Mouse (Mus musculus) liver, adult 2 months (tissue): ENCODE data around the gene Gorasp1. TPM values are rescaled to one million over a fixed set of nuclear protein-coding genes. Genes with fewer than 3 reads are reported as not detected.

Source experiments
- DNase-seq: peaks from one replicate; pipeline ENCODE4 v3.0.0-alpha.2; 2011; ENCODE audit warnings: low read depth, low spot score; ENCODE audit errors: extremely low read depth
- H3K27ac ChIP-seq: fragments of 200-500 bp; replicated peaks from 2 replicates; pipeline ENCODE4 v1.5.1; 2012; ENCODE audit warnings: low read depth, mild to moderate bottlenecking, control low read depth, inconsistent platforms, low read length; ENCODE audit not compliant: insufficient read depth
- H3K27me3 ChIP-seq: fragments of 200-500 bp; 2 replicates; pipeline ENCODE4 v1.6.1; 2012; ENCODE audit warnings: mild to moderate bottlenecking, moderate library complexity, low read length, inconsistent platforms; ENCODE audit not compliant: control insufficient read depth, insufficient read depth
- H3K36me3 ChIP-seq: fragments of 200-500 bp; 2 replicates; pipeline ENCODE4 v1.6.1; 2012; ENCODE audit warnings: low read length, inconsistent platforms; ENCODE audit not compliant: control insufficient read depth, insufficient read depth
- H3K4me1 ChIP-seq: fragments of 200-500 bp; 2 replicates; pipeline ENCODE4 v1.6.1; 2011; ENCODE audit warnings: low read length; ENCODE audit not compliant: control insufficient read depth, insufficient read depth
- H3K4me3 ChIP-seq: fragments of 200-500 bp; 2 replicates; pipeline ENCODE4 v1.5.1; 2011; ENCODE audit warnings: low read depth, mild to moderate bottlenecking, control low read depth, low read length, moderate library complexity; ENCODE audit not compliant: insufficient read depth
- H3K79me2 ChIP-seq: fragments of 200-500 bp; 2 replicates; pipeline ENCODE4 v1.6.1; 2012; ENCODE audit warnings: inconsistent platforms, mild to moderate bottlenecking, low read length, moderate library complexity; ENCODE audit not compliant: control insufficient read depth, insufficient read depth
- H3K9ac ChIP-seq: fragments of 200-500 bp; 2 replicates; pipeline ENCODE4 v1.6.1; 2012; ENCODE audit warnings: low read depth, mild to moderate bottlenecking, control low read depth, inconsistent platforms, low read length
- CTCF ChIP-seq: fragments of 200-500 bp; IDR thresholded peaks from 2 replicates; pipeline ENCODE4 v1.5.1; 2011; ENCODE audit warnings: low read depth, low read length, control low read depth
- POLR2A ChIP-seq: fragments of 200-500 bp; IDR thresholded peaks from 2 replicates; pipeline ENCODE4 v1.6.1; 2011; ENCODE audit warnings: low read length, control low read depth; ENCODE audit not compliant: insufficient read depth; ENCODE audit errors: extremely low read depth
- WGBS: fragments of 180-500 bp; shearing (Covaris S2); methylation state at CpG from one replicate; pipeline ENCODE4 v1.1.7; 2018; 5-methylcytosine and 5-hydroxymethylcytosine counted together
- polyA plus RNA-seq: library from polyadenylated mRNA; depleted of rRNA; stranded (reverse); fragments of >200 nt; gene quantifications from 2 replicates; pipeline ENCODE4 v1.2.3, GENCODE M21; 2012
- total RNA-seq: library from RNA; depleted of rRNA; stranded (reverse); fragments of >200 nt; gene quantifications from 2 replicates; pipeline ENCODE4 v1.2.3, GENCODE M21; 2014

Gene Gorasp1
- total and polyA plus RNA-seq, 2 experiments = 10.9 to 18.1 TPM

DNA sequence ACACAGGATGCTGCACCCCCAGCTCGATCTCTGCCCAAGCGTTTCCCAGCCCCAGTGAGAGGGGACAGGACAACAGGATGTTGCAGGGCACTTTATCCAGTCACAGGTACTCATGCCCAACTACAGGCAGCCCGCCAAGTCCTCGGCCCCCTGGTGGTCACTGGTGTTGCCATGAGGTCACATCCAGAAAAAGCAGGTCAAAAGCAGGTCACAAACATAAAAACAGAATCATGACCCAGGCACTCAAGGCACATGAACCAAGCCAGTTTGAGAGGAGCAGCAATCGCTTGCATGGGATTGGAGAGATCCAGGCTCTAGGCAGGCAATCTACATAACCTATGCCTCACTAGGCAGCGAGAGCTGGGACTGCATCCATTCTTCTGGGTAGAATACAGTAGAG, 32.9 kb upstream of the Gorasp1 start:
- H3K27me3 ChIP-seq = no peaks in the 10 kb centered on the region
- TF ChIP-seq POLR2A = no peak
- TF ChIP-seq CTCF = peak; percentile 69
- WGBS = 10% methylated on average over 6 of the region's 6 CpGs
- no peaks in the 10 kb centered on the region; the same call in 1 of the 2 replicates for H3K79me2 ChIP-seq
- no peak overlapping the region for H3K4me3 ChIP-seq
- no peak overlapping the region for H3K27ac ChIP-seq
- no peak overlapping the region for H3K9ac ChIP-seq
- peak; percentile 60 for DNase-seq
- H3K36me3 ChIP-seq = peaks cover 21% of the 10 kb centered on the region
- H3K4me1 ChIP-seq = peaks cover 10% of the 10 kb centered on the region

- Histone ChIP-seq H3K79me2 (no peaks in the 10 kb centered on the region; the same call in 1 of the 2 replicates), H3K9ac (no peak overlapping the region), H3K27ac (no peak overlapping the region), H3K4me3 (no peak overlapping the region), H3K4me1 (peaks cover 10% of the 10 kb centered on the region), H3K36me3 (peaks cover 18% of the 10 kb centered on the region), H3K27me3 (no peaks in the 10 kb centered on the region)
- TF ChIP-seq POLR2A (no peak), CTCF (no peak)
- DNase-seq = peak; percentile 18
- 33% methylated on average over 7 of the region's 7 CpGs for WGBS
These were observed 32.4 kb upstream of the Gorasp1 start for GRCm38 (mm10) chr9:119969811-119970210.

DNA sequence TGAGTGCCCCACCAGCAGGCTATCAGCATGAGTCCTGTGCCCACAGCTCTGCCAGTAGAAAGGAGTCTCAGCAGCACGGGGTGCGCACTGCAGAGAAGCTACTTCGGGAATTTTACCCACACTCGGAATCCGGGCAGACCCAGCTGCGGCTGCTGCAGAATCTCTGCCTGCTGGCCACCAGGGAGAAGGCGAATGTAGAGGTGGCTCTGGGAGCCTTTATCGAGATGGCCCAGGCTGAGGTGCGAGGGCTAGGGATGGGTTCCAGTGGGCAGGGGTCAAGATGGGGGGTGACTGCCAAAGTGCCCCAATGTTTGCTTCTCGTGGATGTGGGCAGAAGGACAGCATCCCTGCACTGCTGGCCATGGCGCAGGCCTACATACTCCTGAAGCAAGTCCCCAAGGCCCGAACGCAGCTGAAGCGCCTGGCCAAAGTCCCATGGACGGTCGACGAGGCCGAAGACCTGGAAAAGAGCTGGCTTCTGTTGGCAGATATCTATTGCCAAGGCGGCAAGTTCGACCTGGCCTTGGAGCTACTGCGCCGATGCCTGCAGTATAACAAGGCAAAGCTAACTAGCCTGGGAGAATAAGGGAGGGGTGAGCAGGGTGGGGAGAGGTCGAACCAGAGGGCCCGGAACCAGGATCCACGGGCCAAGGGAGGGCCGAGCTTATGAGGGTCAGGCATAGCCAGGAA, 29.0 kb upstream of the Gorasp1 start:
- peak; percentile 76 for DNase-seq
- Histone ChIP-seq H3K79me2 (no peaks in the 10 kb centered on the region), H3K4me1 (peaks cover 8% of the 10 kb centered on the region), H3K27me3 (no peaks in the 10 kb centered on the region), H3K9ac (no peak overlapping the region), H3K27ac (no peak overlapping the region), H3K4me3 (no peak overlapping the region), H3K36me3 (0 out of 2 replicates have a peak, but pooled peaks cover under 1% of the 10 kb centered on the region)
- TF ChIP-seq CTCF (no peak), POLR2A (no peak)
- 87% methylated on average over 26 of the region's 26 CpGs for WGBS

GRCm38 (mm10) chr9:119965186-119965585, 27.8 kb upstream of the Gorasp1 start:
- Histone ChIP-seq H3K4me3 (no peak overlapping the region), H3K4me1 (0 out of 2 replicates have a peak, but pooled peaks cover 1% of the 10 kb centered on the region), H3K79me2 (no peaks in the 10 kb centered on the region), H3K36me3 (no peaks in the 10 kb centered on the region), H3K27me3 (no peaks in the 10 kb centered on the region), H3K27ac (no peak overlapping the region), H3K9ac (no peak overlapping the region)
- DNase-seq = peak; percentile 52
- TF ChIP-seq POLR2A (no peak), CTCF (no peak)
- WGBS = 64% methylated on average over 3 of the region's 3 CpGs

DNA sequence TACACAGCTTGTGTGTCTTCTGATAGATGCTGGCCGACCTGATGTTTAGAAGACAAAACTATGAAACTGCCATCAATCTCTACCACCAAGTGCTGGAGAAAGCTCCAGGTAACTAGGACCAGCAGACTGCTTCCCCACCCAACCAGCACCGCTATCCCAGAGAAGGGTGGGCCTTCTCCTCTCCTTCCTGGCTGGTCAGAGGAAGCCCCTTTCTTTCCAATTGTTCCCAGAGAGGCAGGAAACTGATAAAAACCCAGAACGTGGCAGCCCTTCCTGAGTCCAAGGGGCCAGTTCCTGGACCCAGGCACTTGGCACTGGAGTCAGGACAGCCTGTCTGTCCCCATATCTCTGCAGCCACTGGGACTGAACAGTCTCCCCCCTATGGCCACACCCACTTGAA, 26.8 kb upstream of the Gorasp1 start:
- no peak overlapping the region for H3K4me3 ChIP-seq
- H3K79me2 ChIP-seq = no peaks in the 10 kb centered on the region
- H3K27me3 ChIP-seq = no peaks in the 10 kb centered on the region
- no peak overlapping the region for H3K9ac ChIP-seq
- no peaks in the 10 kb centered on the region for H3K36me3 ChIP-seq
- 0 out of 2 replicates have a peak, but pooled peaks cover 1% of the 10 kb centered on the region for H3K4me1 ChIP-seq
- peak overlapping the region; percentile 54 for H3K27ac ChIP-seq
- DNase-seq = no peak
- no peak for TF ChIP-seq CTCF
- TF ChIP-seq POLR2A = no peak
- WGBS = 65% methylated on average over 3 of the region's 3 CpGs

DNA sequence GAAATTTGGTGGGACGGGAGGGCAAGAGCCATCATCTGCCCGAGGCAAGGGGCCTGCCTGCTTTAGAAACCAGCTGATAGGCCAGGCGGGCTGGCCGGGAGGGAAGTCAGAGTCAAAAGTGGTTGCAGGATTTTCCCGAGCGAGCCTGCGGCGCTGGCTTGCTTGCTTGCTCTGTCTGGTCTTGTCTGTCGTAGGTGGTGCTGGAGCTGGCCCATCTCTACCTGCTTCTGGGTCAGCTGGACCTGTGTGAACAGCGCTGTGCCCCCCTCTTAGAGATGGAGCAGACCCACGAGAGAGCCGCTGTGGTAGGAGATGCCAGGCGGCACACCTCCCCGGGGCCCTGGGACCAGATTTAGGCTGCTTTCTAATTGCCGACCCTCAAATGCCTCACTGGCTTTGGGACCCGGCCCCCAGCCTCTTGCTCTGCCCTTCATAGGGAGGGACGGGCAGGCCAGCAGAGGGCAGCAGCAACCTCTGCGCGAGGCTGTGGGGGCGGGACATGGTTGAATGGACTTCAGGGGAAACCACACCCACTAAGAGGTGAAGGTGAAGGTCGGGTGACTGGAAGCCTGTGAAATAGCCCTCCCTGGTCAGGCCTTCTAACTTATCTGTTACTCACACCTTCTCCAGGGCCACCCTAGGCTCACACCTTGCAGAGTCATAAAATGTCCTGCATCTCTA, 25.8 kb upstream of the Gorasp1 start:
- Histone ChIP-seq H3K9ac (no peak overlapping the region), H3K36me3 (no peaks in the 10 kb centered on the region), H3K27me3 (no peaks in the 10 kb centered on the region), H3K4me1 (0 out of 2 replicates have a peak, but pooled peaks cover 1% of the 10 kb centered on the region), H3K4me3 (peak overlapping the region; percentile 1; the same call in 1 of the 2 replicates), H3K27ac (peak overlapping the region; percentile 17), H3K79me2 (no peaks in the 10 kb centered on the region)
- peak; percentile 88 for DNase-seq
- TF ChIP-seq CTCF (peak; percentile 93), POLR2A (no peak)
- WGBS = 24% methylated on average over 21 of the region's 21 CpGs
